Mouse (Mus musculus): ENCODE data around the gene Gtf3c1. TPM values are rescaled to one million over a fixed set of nuclear protein-coding genes. Genes with fewer than 3 reads are reported as not detected.
A peak's percentile ranks its signal among the peaks of the same experiment; 100 is the strongest.

Gene Gtf3c1
- total and polyA plus RNA-seq, 3 experiments: 23.7 to 36.1 TPM; not detected in 1

- no peaks in the 10 kb centered on the region for H3K36me3 ChIP-seq (ENCODE audit: control insufficient read depth in 1 of 2, insufficient read depth in 2 of 2, low read length in 2 of 2)
- H3K9ac ChIP-seq (ENCODE audit: control insufficient read depth, low read depth, low read length, poor library complexity, severe bottlenecking): peak within 1 kb of the TSS; percentile 27; the same call in 1 of the 2 replicates
- no peak for TF ChIP-seq RAD21 (IDR thresholded peaks at IDR 0.05; ENCODE audit: low read depth, low read length)
- no peak for TF ChIP-seq MAZ (IDR thresholded peaks at IDR 0.05; ENCODE audit: low read depth, low read length)
- no peak for TF ChIP-seq GATA1 (IDR thresholded peaks at IDR 0.05; ENCODE audit: low read depth, low read length)
- TF ChIP-seq ZNF384 (IDR thresholded peaks at IDR 0.05; ENCODE audit: low read depth, low read length): no peak
- TF ChIP-seq TAL1 (IDR thresholded peaks at IDR 0.05; ENCODE audit: low read length): no peak
- no peak for TF ChIP-seq CTCF (IDR thresholded peaks at IDR 0.05 in 2 of 3, conservative IDR thresholded peaks at IDR 0.05 in 1 of 3; ENCODE audit: control insufficient read depth in 1 of 3, insufficient read depth in 1 of 3, low read depth in 2 of 3, low read length in 3 of 3, poor library complexity in 1 of 3, severe bottlenecking in 1 of 3)
- no peak for TF ChIP-seq USF2 (IDR thresholded peaks at IDR 0.05; ENCODE audit: borderline replicate concordance in 1 of 2, insufficient read depth in 1 of 2, low read depth in 1 of 2, low read length in 2 of 2)
- no peaks in the 10 kb centered on the region for H3K27me3 ChIP-seq (ENCODE audit: control insufficient read depth in 1 of 2, insufficient read depth in 2 of 2, low read length in 2 of 2)
- H3K27ac ChIP-seq (ENCODE audit: control insufficient read depth, low read depth, low read length): no peak within 1 kb of the TSS
- no peak for DNase-seq (ENCODE audit: low read depth, low spot score)
- H3K4me1 ChIP-seq (ENCODE audit: control insufficient read depth in 1 of 2, insufficient read depth in 2 of 2, low read length in 2 of 2): peaks cover 0 to 4% of the 10 kb centered on the region in 2 experiments; a peak in 3 of 4 replicates
- H3K79me2 ChIP-seq (ENCODE audit: control insufficient read depth, insufficient read depth, low read length, poor library complexity): no peaks in the 10 kb centered on the region
- no peaks in the 10 kb centered on the region for H3K9me3 ChIP-seq (replicated peaks; ENCODE audit: insufficient read depth, low read length)
- H3K4me3 ChIP-seq (ENCODE audit: control insufficient read depth in 1 of 2, insufficient read depth in 1 of 2, low read depth in 2 of 2, low read length in 2 of 2): no peak within 1 kb of the TSS; a peak in 2 of 4 replicates
These were observed 104.4 kb downstream of the Gtf3c1 start, which contains the start of gene Il21r for GRCm38 (mm10) chr7:125603185-125603631. Il21r (plus strand) TSS chr7:125603429.

GRCm38 (mm10) chr7:125601821-125602448, 105.6 kb downstream of the Gtf3c1 start:
- Histone ChIP-seq H3K9me3 (replicated peaks; ENCODE audit: insufficient read depth, low read length) (no peaks in the 10 kb centered on the region), H3K79me2 (ENCODE audit: control insufficient read depth, insufficient read depth, low read length, poor library complexity) (no peaks in the 10 kb centered on the region), H3K9ac (ENCODE audit: control insufficient read depth, low read depth, low read length, poor library complexity, severe bottlenecking) (no peak overlapping the region), H3K27me3 (ENCODE audit: control insufficient read depth in 1 of 2, insufficient read depth in 2 of 2, low read length in 2 of 2) (no peaks in the 10 kb centered on the region), H3K4me1 (ENCODE audit: control insufficient read depth in 1 of 2, insufficient read depth in 2 of 2, low read length in 2 of 2) (peaks cover 0 to 9% of the 10 kb centered on the region in 2 experiments; a peak in 3 of 4 replicates), H3K4me3 (ENCODE audit: control insufficient read depth in 1 of 2, insufficient read depth in 1 of 2, low read depth in 2 of 2, low read length in 2 of 2) (no peak overlapping the region), H3K36me3 (ENCODE audit: control insufficient read depth in 1 of 2, insufficient read depth in 2 of 2, low read length in 2 of 2) (peaks cover 0 to under 1% of the 10 kb centered on the region in 2 experiments; a peak in 1 of 4 replicates), H3K27ac (ENCODE audit: control insufficient read depth, low read depth, low read length) (no peak overlapping the region)
- no peak for DNase-seq (ENCODE audit: low read depth, low spot score)
- TF ChIP-seq MAX (IDR thresholded peaks at IDR 0.05; ENCODE audit: low read length) (no peak), ETS1 (IDR thresholded peaks at IDR 0.05; ENCODE audit: low read depth, low read length) (no peak), MYC (IDR thresholded peaks at IDR 0.05; ENCODE audit: low read depth, low read length) (no peak), CTCF (IDR thresholded peaks at IDR 0.05 in 2 of 3, conservative IDR thresholded peaks at IDR 0.05 in 1 of 3; ENCODE audit: control insufficient read depth in 1 of 3, insufficient read depth in 1 of 3, low read depth in 2 of 3, low read length in 3 of 3, poor library complexity in 1 of 3, severe bottlenecking in 1 of 3) (no peak), UBTF (IDR thresholded peaks at IDR 0.05; ENCODE audit: borderline replicate concordance, insufficient read depth, low read depth, low read length) (no peak), USF2 (IDR thresholded peaks at IDR 0.05; ENCODE audit: borderline replicate concordance in 1 of 2, insufficient read depth in 1 of 2, low read depth in 1 of 2, low read length in 2 of 2) (no peak), TCF12 (IDR thresholded peaks at IDR 0.05; ENCODE audit: low read depth, low read length) (no peak), TAL1 (IDR thresholded peaks at IDR 0.05; ENCODE audit: low read length) (no peak), POLR2AphosphoS2 (IDR thresholded peaks at IDR 0.05; ENCODE audit: low read length) (no peak), SMC3 (IDR thresholded peaks at IDR 0.05; ENCODE audit: low read depth, low read length) (no peak), MYB (IDR thresholded peaks at IDR 0.05; ENCODE audit: low read depth, low read length) (no peak), ZMIZ1 (IDR thresholded peaks at IDR 0.05; ENCODE audit: low read depth, low read length) (no peak), MEF2A (IDR thresholded peaks at IDR 0.05; ENCODE audit: extremely low read depth, insufficient replicate concordance, low read depth, low read length, poor library complexity, severe bottlenecking) (no peak), NELFE (IDR thresholded peaks at IDR 0.05; ENCODE audit: low read depth, low read length) (no peak), KAT2A (conservative IDR thresholded peaks at IDR 0.05; ENCODE audit: low read depth, low read length) (no peak), ZKSCAN1 (IDR thresholded peaks at IDR 0.05; ENCODE audit: low read depth, low read length) (no peak), POLR2AphosphoS5 (IDR thresholded peaks at IDR 0.05; ENCODE audit: borderline replicate concordance, low read depth, low read length) (no peak), EP300 (IDR thresholded peaks at IDR 0.05; ENCODE audit: low read depth in 1 of 2, low read length in 2 of 2) (no peak), POLR2A (IDR thresholded peaks at IDR 0.05; ENCODE audit: control insufficient read depth in 1 of 2, insufficient read depth in 1 of 2, low read depth in 1 of 2, low read length in 2 of 2, poor library complexity in 1 of 2) (no peak), CHD1 (IDR thresholded peaks at IDR 0.05; ENCODE audit: low read depth, low read length) (no peak)
